ENCODE assay signal across 13 mouse cellular contexts in genomic region chr10:41889566-41889965, GRCm38 (mm10).
A peak's percentile ranks its signal among the peaks of the same experiment; 100 is the strongest.
DNase-seq lines count a peak whose midpoint lies in the region; ATAC-seq and TF ChIP-seq lines count a peak whose summit lies in the region.
"Had no signal": no experiment of that assay in that cellular context is flagged by ENCODE, and none has a peak within 500 bp of the region (broad histone marks: within the 10 kb centered on the region; RNA-seq: fewer than 3 reads in every experiment).

No protein-coding gene starts in this region.

- no peaks in the 10 kb centered on the region for H3K36me3 ChIP-seq in hindbrain, embryonic 14.5 days (replicated peaks; ENCODE audit: control insufficient read depth, insufficient read depth)
- no peaks in the 10 kb centered on the region for H3K36me3 ChIP-seq in hindbrain, embryonic 10.5 days
- H3K36me3 ChIP-seq in stomach, postnatal 0 days (ENCODE audit: control insufficient read depth, insufficient read depth, low read length), result no peaks in the 10 kb centered on the region
- H3K36me3 ChIP-seq: midbrain, embryonic 13.5 days had no signal

- peak overlapping the region; percentile 15; the same call in 1 of the 2 replicates for H3K4me2 ChIP-seq in hindbrain, embryonic 14.5 days (replicated peaks)
- peak overlapping the region; percentile 28 for H3K4me2 ChIP-seq in stomach, postnatal 0 days (replicated peaks; ENCODE audit: low read depth)
- H3K4me2 ChIP-seq: midbrain, embryonic 13.5 days had no signal

- H3K4me3 ChIP-seq in hindbrain, embryonic 14.5 days (replicated peaks; ENCODE audit: low read length), result no peak overlapping the region
- no peak overlapping the region for H3K4me3 ChIP-seq in hindbrain, embryonic 10.5 days
- H3K4me3 ChIP-seq in stomach, postnatal 0 days (ENCODE audit: low read depth, low read length), result no peak overlapping the region; the same call in 1 of the 2 replicates
- H3K4me3 ChIP-seq: midbrain, embryonic 13.5 days had no signal

- H3K27ac ChIP-seq in hindbrain, embryonic 14.5 days, result no peak overlapping the region
- H3K27ac ChIP-seq in hindbrain, embryonic 10.5 days, result no peak overlapping the region
- H3K27ac ChIP-seq in stomach, postnatal 0 days (replicated peaks), result no peak overlapping the region
- H3K27ac ChIP-seq: midbrain, embryonic 13.5 days had no signal

- H3K9me3 ChIP-seq in hindbrain, embryonic 14.5 days (ENCODE audit: control insufficient read depth, low read length), result no peaks in the 10 kb centered on the region
- H3K9me3 ChIP-seq in hindbrain, embryonic 10.5 days, result no peaks in the 10 kb centered on the region
- H3K9me3 ChIP-seq in stomach, postnatal 0 days (ENCODE audit: control insufficient read depth, low read length), result no peaks in the 10 kb centered on the region
- H3K9me3 ChIP-seq: midbrain, embryonic 13.5 days had no signal

- peak; percentile 12 for DNase-seq in cerebellum, adult 9-11 months
- DNase-seq in cerebellum, adult 8-10 months, result no peak
- no peak for DNase-seq in hindbrain, embryonic 14.5 days (ENCODE audit: low spot score)
- DNase-seq in hindbrain, embryonic 10.5 days (ENCODE audit: low spot score), result no peak
- peak; percentile 23 for DNase-seq in retina, postnatal 1 day
- DNase-seq in retina, embryonic 14.5 days (ENCODE audit: low spot score), result no peak
- DNase-seq in stomach, postnatal 0 days (ENCODE audit: low spot score), result no peak
- DNase-seq in adrenal gland, postnatal 14 days, result no peak
- DNase-seq: adrenal gland, postnatal 10 days; cerebellum, adult 11 months; kidney, adult 2 months; thymus, adult 18-20 months had no signal

- no peak overlapping the region for H3K9ac ChIP-seq in hindbrain, embryonic 14.5 days
- H3K9ac ChIP-seq in stomach, postnatal 0 days (ENCODE audit: low read length), result no peak overlapping the region
- H3K9ac ChIP-seq: midbrain, embryonic 13.5 days had no signal

- no peaks in the 10 kb centered on the region for H3K27me3 ChIP-seq in hindbrain, embryonic 14.5 days (ENCODE audit: control insufficient read depth, insufficient read depth, low read length)
- H3K27me3 ChIP-seq in hindbrain, embryonic 10.5 days (ENCODE audit: insufficient read depth, poor library complexity, severe bottlenecking), result no peaks in the 10 kb centered on the region
- no peaks in the 10 kb centered on the region for H3K27me3 ChIP-seq in stomach, postnatal 0 days (ENCODE audit: control insufficient read depth, insufficient read depth, low read length)
- H3K27me3 ChIP-seq: midbrain, embryonic 13.5 days had no signal

- TF ChIP-seq EP300 in stomach, postnatal 0 days (optimal IDR thresholded peaks at IDR 0.05), result no peak

- no peak for TF ChIP-seq CTCF in stomach, postnatal 0 days (IDR thresholded peaks at IDR 0.05; ENCODE audit: low read depth)

- peaks cover 17% of the 10 kb centered on the region for H3K4me1 ChIP-seq in hindbrain, embryonic 14.5 days (replicated peaks; ENCODE audit: control insufficient read depth, insufficient read depth, low read length)
- H3K4me1 ChIP-seq in hindbrain, embryonic 10.5 days (replicated peaks), result peaks cover 29% of the 10 kb centered on the region
- H3K4me1 ChIP-seq in stomach, postnatal 0 days (replicated peaks; ENCODE audit: control insufficient read depth, insufficient read depth), result peaks cover 2% of the 10 kb centered on the region; the same call in 1 of the 2 replicates

- ATAC-seq in hindbrain, embryonic 14.5 days (ENCODE audit: low FRiP score), result no peak
- ATAC-seq in stomach, postnatal 0 days (ENCODE audit: low FRiP score, low TSS enrichment), result no peak
- ATAC-seq: midbrain, embryonic 13.5 days had no signal

- 75% methylated on average over 5 of the region's 5 CpGs for WGBS in hindbrain, embryonic 14.5 days
- 85% methylated on average over 5 of the region's 5 CpGs for WGBS in hindbrain, embryonic 10.5 days
- 69% methylated on average over 5 of the region's 5 CpGs for WGBS in stomach, postnatal 0 days

Comparison
In these comparisons a context has a peak if more than half of its experiments do, and no peak if none do; other contexts are left out.
1. DNase-seq: peak in cerebellum, adult 9-11 months (single experiment) and retina, postnatal 1 day (single experiment); none in cerebellum, adult 8-10 months (single experiment), hindbrain, embryonic 14.5 days (single experiment), hindbrain, embryonic 10.5 days (single experiment), retina, embryonic 14.5 days (single experiment), stomach, postnatal 0 days (single experiment) and adrenal gland, postnatal 14 days (single experiment).